Mouse (Mus musculus) heart, embryonic 13.5 days (tissue): ENCODE results near the gene Fubp1. TPM values are rescaled to one million over a fixed set of nuclear protein-coding genes. Genes with fewer than 3 reads are reported as not detected.

Experiments
- ATAC-seq: fragments of 200-750 bp; cut with Nextera tagmentation; 2 replicates; pipeline ENCODE4 v1.8.0; 2017; ENCODE audit warnings: moderate TSS enrichment; ENCODE audit not compliant: insufficient number of reproducible peaks, low FRiP score, low TSS enrichment; ENCODE audit errors: extremely low read depth
- H3K27ac ChIP-seq: fragments of 300-500 bp; sonication (generic); replicated peaks from 2 replicates; pipeline ENCODE4 v1.5.1; 2015; ENCODE audit warnings: moderate library complexity, mild to moderate bottlenecking, inconsistent platforms
- H3K27me3 ChIP-seq: fragments of 300-500 bp; sonication (generic); replicated peaks from 2 replicates; pipeline ENCODE4 v1.6.1; 2015; ENCODE audit warnings: mild to moderate bottlenecking, inconsistent platforms
- H3K36me3 ChIP-seq: fragments of 300-500 bp; sonication (generic); 2 replicates; pipeline ENCODE4 v1.6.1; 2015; ENCODE audit warnings: mild to moderate bottlenecking, inconsistent platforms
- H3K4me1 ChIP-seq: fragments of 300-500 bp; sonication (generic); 2 replicates; pipeline ENCODE4 v1.6.1; 2015; ENCODE audit warnings: inconsistent platforms
- H3K4me2 ChIP-seq: fragments of 300-500 bp; sonication (generic); 2 replicates; pipeline ENCODE4 v1.6.1; 2015; ENCODE audit warnings: inconsistent platforms, mild to moderate bottlenecking, moderate library complexity
- H3K4me3 ChIP-seq: fragments of 300-500 bp; sonication (generic); 2 replicates; pipeline ENCODE4 v1.5.1; 2015; ENCODE audit warnings: moderate library complexity, mild to moderate bottlenecking, inconsistent platforms
- H3K9ac ChIP-seq: fragments of 300-500 bp; sonication (generic); 2 replicates; pipeline ENCODE4 v1.6.1; 2015; ENCODE audit warnings: inconsistent platforms, mild to moderate bottlenecking, moderate library complexity
- H3K9me3 ChIP-seq: fragments of 300-500 bp; sonication (generic); 2 replicates; pipeline ENCODE4 v1.6.1; 2016; ENCODE audit warnings: inconsistent platforms
- WGBS: fragments of 180-500 bp; shearing (Covaris S2); methylation state at CpG from one replicate; pipeline ENCODE4 v1.1.7; 2015; ENCODE audit warnings: mixed read lengths; 5-methylcytosine and 5-hydroxymethylcytosine counted together
- polyA plus RNA-seq: library from polyadenylated mRNA; unstranded; fragments of >200 nt; fragmentation: Nextera tagmentation; extraction: Ambion mirVana; gene quantifications from 2 replicates; pipeline ENCODE4 v1.2.1, GENCODE M21; 2015

Fubp1 gene
- polyA plus RNA-seq, 1 experiment from 2014 or later = 118 TPM

DNA sequence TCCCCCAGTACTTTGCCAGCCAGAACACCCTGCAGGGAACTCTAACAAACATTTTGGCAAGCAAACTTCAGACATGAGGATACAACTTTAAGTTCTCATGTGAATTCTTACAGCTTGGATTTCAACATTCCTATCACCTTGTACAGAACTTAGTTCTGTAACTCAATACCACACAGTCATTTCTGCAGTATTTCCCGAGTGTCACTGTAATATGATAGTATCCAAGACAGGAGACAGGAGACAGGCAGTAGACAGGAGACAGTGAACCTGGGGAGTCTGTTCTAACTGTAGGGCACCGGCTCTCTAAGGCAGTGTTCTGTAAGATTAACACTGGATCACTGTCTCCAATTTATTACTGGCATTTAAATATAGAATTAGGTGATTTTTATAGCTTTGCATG, 68.2 kb downstream of the Fubp1 start:
- H3K4me3 ChIP-seq = no peak overlapping the region
- H3K27me3 ChIP-seq = no peaks in the 10 kb centered on the region
- 36% methylated on average over 2 of the region's 2 CpGs for WGBS
- peak overlapping the region; percentile 31; the same call in 1 of the 2 replicates for H3K27ac ChIP-seq
- H3K4me1 ChIP-seq = peaks cover 20% of the 10 kb centered on the region
- no peaks in the 10 kb centered on the region for H3K9me3 ChIP-seq
- no peak overlapping the region for H3K9ac ChIP-seq
- no peak overlapping the region for H3K4me2 ChIP-seq
- H3K36me3 ChIP-seq = peaks cover 40% of the 10 kb centered on the region
- ATAC-seq = no peak

DNA sequence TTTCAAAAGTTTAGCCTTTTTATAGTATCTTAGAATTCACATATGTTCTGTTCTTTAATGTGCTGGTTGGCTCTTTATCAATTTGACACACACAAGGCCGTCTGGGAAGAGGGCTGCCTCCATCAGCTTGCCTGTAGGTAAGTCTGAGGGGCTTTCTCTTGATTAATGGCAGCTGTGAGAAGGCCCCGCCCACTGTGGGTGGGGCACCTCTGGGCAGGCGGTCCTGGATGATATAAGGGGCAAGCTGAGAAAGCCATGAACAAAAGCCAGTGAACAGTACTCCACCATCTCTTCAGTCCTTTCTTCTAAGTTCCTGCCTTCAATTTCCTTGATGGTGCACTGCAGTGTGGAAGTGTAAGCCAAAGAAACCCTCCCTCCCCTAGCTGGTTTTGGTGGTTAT, 71.9 kb downstream of the Fubp1 start:
- H3K4me2 ChIP-seq = no peak overlapping the region
- H3K36me3 ChIP-seq = peaks cover 60% of the 10 kb centered on the region
- WGBS = 28% methylated on average over 3 of the region's 3 CpGs
- H3K4me3 ChIP-seq = no peak overlapping the region
- H3K27ac ChIP-seq = no peak overlapping the region
- H3K9ac ChIP-seq = no peak overlapping the region
- no peak for ATAC-seq
- H3K27me3 ChIP-seq = no peaks in the 10 kb centered on the region
- peaks cover 13% of the 10 kb centered on the region; the same call in 1 of the 2 replicates for H3K4me1 ChIP-seq
- no peaks in the 10 kb centered on the region for H3K9me3 ChIP-seq

DNA sequence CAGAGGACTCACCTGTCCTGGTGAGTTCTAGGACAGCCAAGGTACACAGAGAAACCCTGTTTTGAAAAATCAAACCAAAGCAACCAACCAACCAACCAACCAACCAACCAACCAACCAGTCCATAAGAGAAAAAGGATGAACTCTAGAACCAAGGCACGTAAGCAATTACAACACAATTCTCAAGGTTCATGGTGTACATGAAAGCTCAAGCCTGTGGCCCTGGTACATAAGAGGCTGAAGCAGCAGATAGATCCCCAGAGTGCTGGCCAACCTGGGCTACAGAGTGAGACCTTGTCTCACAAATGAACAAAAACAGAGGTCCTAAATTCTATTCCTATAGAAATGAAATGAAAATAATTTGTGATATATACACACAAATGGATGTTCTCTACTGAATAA, 74.1 kb downstream of the Fubp1 start:
- Histone ChIP-seq H3K36me3 (peaks cover 79% of the 10 kb centered on the region), H3K9me3 (no peaks in the 10 kb centered on the region), H3K27me3 (no peaks in the 10 kb centered on the region), H3K9ac (no peak overlapping the region), H3K4me1 (0 out of 2 replicates have a peak, but pooled peaks cover 3% of the 10 kb centered on the region), H3K27ac (no peak overlapping the region), H3K4me2 (no peak overlapping the region), H3K4me3 (no peak overlapping the region)
- no peak for ATAC-seq
- WGBS = 90% methylated on average over 1 of the region's 1 CpGs

DNA sequence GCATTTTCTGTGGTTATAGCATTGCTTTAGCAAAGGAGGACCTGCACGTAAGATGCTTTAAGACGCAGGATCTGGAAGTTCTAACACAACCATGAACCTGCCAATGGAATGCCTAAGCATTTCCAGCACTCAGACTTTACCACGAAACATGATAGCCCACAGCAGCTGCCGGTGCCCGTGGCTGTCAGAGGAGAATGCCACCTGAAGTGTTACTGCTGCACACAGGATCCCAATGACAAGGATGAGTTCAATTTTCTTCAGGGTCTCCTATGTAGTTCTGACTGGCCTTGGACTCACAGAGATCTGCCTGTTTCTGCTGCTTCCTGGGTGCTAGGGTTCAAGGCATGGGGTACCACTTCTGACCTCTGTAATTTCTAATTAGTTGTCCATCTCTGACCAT, 74.5 kb downstream of the Fubp1 start:
- H3K9me3 ChIP-seq = no peaks in the 10 kb centered on the region
- peaks cover 82% of the 10 kb centered on the region for H3K36me3 ChIP-seq
- no peak overlapping the region for H3K4me3 ChIP-seq
- no peak for ATAC-seq
- 0 out of 2 replicates have a peak, but pooled peaks cover 3% of the 10 kb centered on the region for H3K4me1 ChIP-seq
- H3K9ac ChIP-seq = no peak overlapping the region
- WGBS = 93% methylated on average over 5 of the region's 5 CpGs
- H3K27me3 ChIP-seq = no peaks in the 10 kb centered on the region
- H3K27ac ChIP-seq = no peak overlapping the region
- H3K4me2 ChIP-seq = no peak overlapping the region

Other genes starting within 250 kb of the Fubp1 start
- gene Gipc2, start 44.2 kb upstream of the Fubp1 start, polyA plus RNA-seq = 3.2 and 4.6 TPM in 2 replicates
- gene Dnajb4, start 120 bp upstream of the Fubp1 start, polyA plus RNA-seq = 38.3 and 47.6 TPM in 2 replicates
- 192 and 211 TPM in 2 replicates for gene Nexn, start 55.9 kb downstream of the Fubp1 start, polyA plus RNA-seq
- 10.8 and 12.0 TPM in 2 replicates for gene Miga1, start 130.0 kb downstream of the Fubp1 start, polyA plus RNA-seq
- gene Usp33, start 136.1 kb downstream of the Fubp1 start, polyA plus RNA-seq = 25.5 and 28.2 TPM in 2 replicates
- 29.5 and 31.0 TPM in 2 replicates for gene Zzz3, start 185.1 kb downstream of the Fubp1 start, polyA plus RNA-seq